Mouse (Mus musculus) hindbrain, embryonic 14.5 days (tissue): ENCODE data around the gene Odf3. TPM values are rescaled to one million over a fixed set of nuclear protein-coding genes. Genes with fewer than 3 reads are reported as not detected.
"Not testable (repeated sequence)": the region's sequence is repeated elsewhere in the genome, so short reads cannot be mapped to it uniquely, and the experiment has no call there.

Source experiments
- ATAC-seq: fragments of 200-750 bp; cut with Nextera tagmentation; 2 replicates; pipeline ENCODE4 v1.8.0; 2017; ENCODE audit warnings: moderate number of reproducible peaks, mild to moderate bottlenecking, moderate TSS enrichment, moderate library complexity; ENCODE audit not compliant: low FRiP score
- DNase-seq: peaks from one replicate; pipeline ENCODE4 v3.0.0-alpha.2; 2015; ENCODE audit warnings: low spot score
- H3K27ac ChIP-seq: fragments of 300-500 bp; sonication (generic); 2 replicates; pipeline ENCODE4 v1.5.1; 2014; ENCODE audit warnings: mild to moderate bottlenecking, moderate library complexity
- H3K27me3 ChIP-seq: fragments of 300-500 bp; sonication (generic); 2 replicates; pipeline ENCODE4 v1.6.1; 2014; ENCODE audit warnings: mild to moderate bottlenecking, low read length, mixed read lengths; ENCODE audit not compliant: control insufficient read depth, insufficient read depth
- H3K36me3 ChIP-seq: fragments of 300-500 bp; sonication (generic); replicated peaks from 2 replicates; pipeline ENCODE4 v1.6.1; 2014; ENCODE audit not compliant: control insufficient read depth, insufficient read depth
- H3K4me1 ChIP-seq: fragments of 300-500 bp; sonication (generic); replicated peaks from 2 replicates; pipeline ENCODE4 v1.6.1; 2014; ENCODE audit warnings: antibody characterized with exemption, low read length, mixed read lengths; ENCODE audit not compliant: control insufficient read depth, insufficient read depth
- H3K4me2 ChIP-seq: fragments of 300-500 bp; sonication (generic); replicated peaks from 2 replicates; pipeline ENCODE4 v1.6.1; 2014; ENCODE audit warnings: mild to moderate bottlenecking, moderate library complexity
- H3K4me3 ChIP-seq: fragments of 300-500 bp; sonication (generic); replicated peaks from 2 replicates; pipeline ENCODE4 v1.5.1; 2014; ENCODE audit warnings: mild to moderate bottlenecking, low read length
- H3K9ac ChIP-seq: fragments of 300-500 bp; sonication (generic); 2 replicates; pipeline ENCODE4 v1.6.1; 2014
- H3K9me3 ChIP-seq: fragments of 300-500 bp; sonication (generic); 2 replicates; pipeline ENCODE4 v1.6.1; 2016; ENCODE audit warnings: low read length; ENCODE audit not compliant: control insufficient read depth
- WGBS: fragments of 180-500 bp; shearing (Covaris S2); extraction: QIAGEN DNeasy Blood & Tissue Kit; methylation state at CpG from one replicate; pipeline ENCODE4 v1.1.7; 2014; 5-methylcytosine and 5-hydroxymethylcytosine counted together
- polyA plus RNA-seq: library from polyadenylated mRNA; unstranded; fragments of >200 nt; fragmentation: Nextera tagmentation; extraction: Ambion mirVana; gene quantifications from 2 replicates; pipeline ENCODE4 v1.2.1, GENCODE M21; 2014

The Odf3 gene
- polyA plus RNA-seq, 1 experiment from 2014 or later, result not detected

DNA sequence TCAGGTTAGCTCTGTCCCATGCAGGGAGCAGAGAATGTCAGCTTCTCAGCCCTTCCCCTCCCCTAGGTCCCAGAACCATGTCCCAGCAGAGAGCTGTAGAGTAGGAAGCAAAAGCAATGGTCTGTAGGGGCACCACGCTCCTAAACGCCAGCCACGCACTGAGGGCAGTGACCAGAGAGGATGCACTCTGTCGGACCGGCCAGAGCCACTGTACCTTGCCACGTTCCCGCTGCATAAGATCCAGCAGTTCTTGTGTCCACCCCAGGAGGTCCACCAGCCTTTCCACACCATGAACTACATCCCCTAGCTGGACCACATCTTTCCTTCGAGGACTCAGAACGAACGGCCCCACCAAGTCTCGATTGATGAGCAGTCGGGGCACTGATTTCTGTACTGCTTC, 17.2 kb downstream of the Odf3 start:
- peaks cover 64% of the 10 kb centered on the region for H3K36me3 ChIP-seq
- 93% methylated on average over 12 of the region's 12 CpGs for WGBS
- ATAC-seq, result no peak

DNA sequence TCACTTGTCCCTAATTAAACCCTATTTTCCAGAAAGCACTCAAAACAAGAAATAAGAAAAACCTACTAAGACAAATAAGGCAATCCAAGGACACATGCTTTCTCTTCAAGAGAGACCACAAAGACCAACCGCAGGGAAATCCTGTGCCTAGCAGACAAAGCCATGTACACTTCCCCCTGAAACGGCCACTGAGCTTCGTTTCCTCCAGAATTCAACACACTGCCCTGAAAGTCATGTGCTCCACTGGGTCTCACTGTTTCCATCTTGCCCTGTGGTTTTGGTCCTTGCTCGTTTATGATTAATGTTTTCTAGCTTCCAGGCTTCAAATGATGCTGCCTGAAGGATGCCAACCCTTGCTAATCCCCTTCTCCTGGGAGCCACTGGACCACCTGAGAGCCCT, 26.6 kb downstream of the Odf3 start:
- H3K36me3 ChIP-seq, result peaks cover 35% of the 10 kb centered on the region
- no peaks in the 10 kb centered on the region for H3K4me1 ChIP-seq
- no peaks in the 10 kb centered on the region for H3K27me3 ChIP-seq
- H3K9ac ChIP-seq, result no peak overlapping the region
- H3K27ac ChIP-seq, result no peak overlapping the region
- no peak overlapping the region for H3K4me2 ChIP-seq
- ATAC-seq (no peak), DNase-seq (no peak)
- 91% methylated on average over 4 of the region's 4 CpGs for WGBS
- no peak overlapping the region for H3K4me3 ChIP-seq
- no peaks in the 10 kb centered on the region for H3K9me3 ChIP-seq

More for the DNA sequence above, 17.2 kb downstream of the Odf3 start:
- Histone ChIP-seq H3K9ac (no peak overlapping the region), H3K27me3 (no peaks in the 10 kb centered on the region), H3K4me2 (no peak overlapping the region), H3K4me1 (no peaks in the 10 kb centered on the region; the same call in 1 of the 2 replicates), H3K27ac (no peak overlapping the region), H3K9me3 (no peaks in the 10 kb centered on the region), H3K4me3 (no peak overlapping the region)
- no peak for DNase-seq

- ATAC-seq (no peak), DNase-seq (no peak)
- Histone ChIP-seq H3K36me3 (peaks cover 30% of the 10 kb centered on the region), H3K9me3 (no peaks in the 10 kb centered on the region), H3K4me1 (peaks cover 8% of the 10 kb centered on the region), H3K4me2 (no peak overlapping the region), H3K9ac (no peak overlapping the region), H3K27me3 (no peaks in the 10 kb centered on the region), H3K27ac (no peak overlapping the region), H3K4me3 (no peak overlapping the region)
- 84% methylated on average over 6 of the region's 6 CpGs for whole genome bisulfite sequencing
Measured at GRCm38 (mm10) chr7:140877364-140877763, 29.8 kb downstream of the Odf3 start.

- no peak for ATAC-seq
- Histone ChIP-seq H3K9ac (no peak overlapping the region), H3K36me3 (peaks cover 21% of the 10 kb centered on the region), H3K27me3 (no peaks in the 10 kb centered on the region), H3K9me3 (no peaks in the 10 kb centered on the region), H3K4me3 (no peak overlapping the region), H3K27ac (no peak overlapping the region), H3K4me1 (peaks cover 12% of the 10 kb centered on the region), H3K4me2 (no peak overlapping the region)
- WGBS, result 96% methylated on average over 7 of the region's 7 CpGs
- no peak for DNase-seq
Measured at GRCm38 (mm10) chr7:140879355-140879754, 31.8 kb downstream of the Odf3 start.

- DNase-seq, result no peak
- Histone ChIP-seq H3K36me3 (peaks cover 20% of the 10 kb centered on the region), H3K4me3 (peak overlapping the region; percentile 91; the same call in 1 of the 2 replicates), H3K4me1 (peaks cover 12% of the 10 kb centered on the region), H3K9me3 (no peaks in the 10 kb centered on the region), H3K27ac (no peak overlapping the region), H3K27me3 (no peaks in the 10 kb centered on the region), H3K4me2 (peak overlapping the region; percentile 76; the same call in 1 of the 2 replicates), H3K9ac (peak overlapping the region; percentile 20; the same call in 1 of the 2 replicates)
- WGBS, result 88% methylated on average over 3 of the region's 3 CpGs
- no peak for ATAC-seq
Measured at GRCm38 (mm10) chr7:140880419-140880818, 32.8 kb downstream of the Odf3 start.

GRCm38 (mm10) chr7:140880865-140881515, 33.4 kb downstream of the Odf3 start:
- Histone ChIP-seq H3K27ac (peak overlapping the region; percentile 90), H3K4me1 (peaks cover 12% of the 10 kb centered on the region), H3K4me2 (peak overlapping the region; percentile 76), H3K4me3 (peak overlapping the region; percentile 91), H3K9me3 (no peaks in the 10 kb centered on the region), H3K27me3 (no peaks in the 10 kb centered on the region), H3K36me3 (peaks cover 20% of the 10 kb centered on the region), H3K9ac (peak overlapping the region; percentile 95)
- WGBS, result 27% methylated on average over 8 of the region's 8 CpGs
- ATAC-seq (no peak), DNase-seq (no peak)

DNA sequence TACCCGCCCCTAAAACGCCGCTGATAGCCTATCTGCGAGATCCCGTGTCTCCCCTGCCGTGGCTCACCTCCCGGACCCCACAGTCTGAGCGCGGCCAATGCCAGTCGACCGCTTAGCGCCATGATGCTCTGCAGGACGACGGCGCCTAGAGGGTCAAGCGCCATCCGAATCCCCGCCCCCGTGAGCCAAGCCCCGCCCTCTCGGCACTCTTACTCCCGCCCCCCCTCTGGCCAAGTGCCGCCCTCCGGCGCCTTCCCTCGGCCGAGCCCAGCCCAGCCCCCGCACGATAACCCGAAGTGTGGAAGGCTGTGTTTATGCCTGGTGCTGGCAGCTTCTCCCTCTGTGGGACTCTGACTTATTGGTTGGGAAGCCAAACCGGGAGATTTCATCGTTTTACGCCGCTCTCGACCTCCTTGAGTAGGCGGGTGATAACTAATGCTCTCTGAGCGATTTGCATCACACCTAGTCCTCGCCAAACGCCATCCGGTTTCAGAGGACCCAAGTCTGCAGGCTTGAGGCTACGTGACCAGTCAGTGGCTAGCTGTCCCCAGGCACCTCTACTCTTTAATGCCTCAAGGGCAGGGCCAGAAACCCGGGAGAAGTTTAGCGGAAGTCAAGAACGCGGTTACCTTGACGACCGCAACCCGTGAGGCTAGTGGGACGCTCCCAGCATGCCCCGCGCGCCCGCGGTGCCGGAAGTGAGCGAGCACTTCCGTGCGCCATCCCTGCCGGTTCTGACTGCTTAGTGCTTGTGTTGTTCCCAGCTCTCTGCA, 34.3 kb downstream of the Odf3 start, which contains the start of the genes Psmd13 and Sirt3:
TSS of gene Psmd13 (plus strand) at position 273 of the 773 bp plus-strand sequence.
TSS of gene Sirt3 (minus strand) at position 614 of the 773 bp plus-strand sequence.
- Histone ChIP-seq H3K9me3 (no peaks in the 10 kb centered on the region), H3K27me3 (no peaks in the 10 kb centered on the region), H3K9ac (peak within 1 kb of the TSS; percentile 95), H3K4me2 (peak within 1 kb of the TSS; percentile 76), H3K36me3 (peaks cover 20% of the 10 kb centered on the region), H3K4me1 (peaks cover 12% of the 10 kb centered on the region), H3K4me3 (peak within 1 kb of the TSS; percentile 91), H3K27ac (peak within 1 kb of the TSS; percentile 90)
- under 1% methylated on average over 59 of the region's 59 CpGs for WGBS
- ATAC-seq, result peak; percentile 95
- DNase-seq, result peak; percentile 95

DNA sequence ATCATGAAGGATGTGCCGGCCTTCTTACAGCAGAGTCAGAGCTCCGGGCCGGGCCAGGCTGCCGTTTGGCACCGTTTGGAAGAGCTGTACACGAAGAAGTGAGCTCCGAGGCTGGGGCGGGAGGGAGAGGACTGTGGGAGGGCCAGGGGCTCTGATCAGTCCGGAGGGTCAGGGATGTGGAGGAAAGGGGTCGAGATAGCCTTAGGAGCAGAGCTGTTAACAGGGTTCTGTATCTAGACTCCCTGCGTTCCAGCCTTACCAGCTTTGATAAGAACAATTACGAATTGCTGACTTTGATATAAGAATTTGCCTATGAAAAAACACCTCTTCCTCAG, 34.8 kb downstream of the Odf3 start:
- peak; percentile 61; the same call in 1 of the 2 replicates for ATAC-seq
- Histone ChIP-seq H3K27me3 (no peaks in the 10 kb centered on the region), H3K4me1 (peaks cover 12% of the 10 kb centered on the region), H3K9me3 (no peaks in the 10 kb centered on the region), H3K4me2 (peak overlapping the region; percentile 76), H3K9ac (peak overlapping the region; percentile 95), H3K36me3 (peaks cover 25% of the 10 kb centered on the region), H3K4me3 (peak overlapping the region; percentile 91), H3K27ac (peak overlapping the region; percentile 90)
- under 1% methylated on average over 12 of the region's 12 CpGs for WGBS
- DNase-seq, result no peak

DNA sequence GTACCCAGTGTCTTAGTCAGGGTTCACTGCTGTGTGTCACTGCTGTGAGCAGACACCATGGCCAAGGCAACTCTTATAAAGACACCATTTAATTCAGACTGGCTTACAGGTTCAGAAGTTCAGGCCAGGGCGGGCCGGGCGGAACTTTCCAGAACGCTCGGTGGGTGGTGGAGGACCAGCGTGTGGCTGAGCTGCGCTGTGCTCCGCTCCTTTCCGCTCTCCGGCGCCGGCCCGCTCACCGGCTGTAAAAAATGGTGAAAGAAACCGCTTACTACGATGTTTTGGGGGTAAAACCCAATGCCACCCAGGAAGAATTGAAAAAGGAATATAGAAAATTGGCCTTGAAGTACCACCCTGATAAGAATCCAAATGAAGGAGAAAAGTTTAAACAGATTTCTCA, 43.0 kb downstream of the Odf3 start:
- not testable (repeated sequence) for H3K4me3 ChIP-seq, H3K9me3 ChIP-seq, H3K27me3 ChIP-seq, H3K27ac ChIP-seq, ATAC-seq, DNase-seq, H3K4me1 ChIP-seq, H3K4me2 ChIP-seq, H3K9ac ChIP-seq
- H3K36me3 ChIP-seq, result peaks cover 86% of the 10 kb centered on the region
- 97% methylated on average over 16 of the region's 16 CpGs for WGBS
